8 mouse cellular contexts compared by ENCODE assay signal in the genomic region with DNA sequence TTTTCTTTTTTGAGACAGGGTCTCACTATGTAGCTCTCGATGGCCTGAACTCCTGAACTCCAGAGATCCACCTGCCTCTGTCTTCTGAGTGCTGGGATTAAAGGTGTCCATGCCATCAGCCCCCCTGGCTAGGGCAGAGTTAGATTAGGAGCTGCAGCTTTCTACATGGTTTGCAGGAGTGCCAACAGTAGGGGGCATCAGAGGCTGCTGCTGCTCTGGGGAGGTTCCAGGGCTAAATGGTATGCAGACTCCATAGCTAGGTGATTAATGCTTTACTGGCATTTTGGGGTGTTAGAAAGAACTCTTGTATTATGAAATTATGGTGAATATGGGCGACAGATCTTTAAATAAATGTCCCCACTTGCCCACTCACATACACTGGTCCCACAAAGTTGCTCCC. TPM values are rescaled to one million over a fixed set of nuclear protein-coding genes. Genes with fewer than 3 reads are reported as not detected.
A peak's percentile ranks its signal among the peaks of the same experiment; 100 is the strongest.
DNase-seq lines count a peak whose midpoint lies in the region; ATAC-seq lines count a peak whose summit lies in the region.

No protein-coding gene starts in this region.

- ATAC-seq in megakaryocyte-erythroid progenitor cell, adult 5-6 weeks (replicated peaks; ENCODE audit: low FRiP score, low TSS enrichment, poor library complexity, severe bottlenecking): no peak

- intact Hi-C loops in heart, postnatal 14 days (cut with DNase I): loop anchor here (1.0 to 5.0 kb wide), 2 partner anchors 188 to 320 kb away; no protein-coding TSS in a partner anchor
- intact Hi-C loops in heart, postnatal 25 days (cut with DNase I): no loop called here

- DNase-seq in heart, postnatal 14 days: peak; percentile 37 to 57
- DNase-seq in heart, postnatal 25 days (ENCODE audit: low spot score): no peak
- DNase-seq in 3T3-L1 (ENCODE audit: low read depth, low spot score) (peak; percentile 72), MN1 (ENCODE audit: low spot score) (peak; percentile 26)
- peak; percentile 39 to 42 for DNase-seq in frontal cortex, postnatal 25 days (ENCODE audit: low spot score in 2 of 2)
- DNase-seq in lung, postnatal 10 days: peak; percentile 68
- DNase-seq in spleen, postnatal 14 days (ENCODE audit: low spot score in 2 of 2): no peak

RNA-seq across cellular contexts. Expression of a gene that starts 5.0 kb away (rescaled TPM):
- total RNA-seq in heart, postnatal 14 days (2021): 1 to 10 TPM; 7.0 to 7.2 TPM
- total RNA-seq in heart, postnatal 25 days (2021): 1 to 10 TPM; 8.2 to 8.6 TPM
- 10.1 and 10.5 TPM in 2 replicates for total RNA-seq in megakaryocyte-erythroid progenitor cell, adult 5-6 weeks (2014; fragmentation: Nextera tagmentation)
- total RNA-seq in megakaryocyte-erythroid progenitor cell, adult 5-6 weeks (2017): 5.3 and 9.2 TPM in 2 replicates

RNA-seq across cellular contexts. Expression of a gene that starts 33.8 kb away (rescaled TPM):
- 10 to 100 TPM; 46.3 to 54.8 TPM for total RNA-seq in heart, postnatal 14 days (2021)
- total RNA-seq in heart, postnatal 25 days (2021): 10 to 100 TPM; 40.3 to 47.7 TPM
- 69.2 and 98.4 TPM in 2 replicates for total RNA-seq in megakaryocyte-erythroid progenitor cell, adult 5-6 weeks (2014; fragmentation: Nextera tagmentation)
- total RNA-seq in megakaryocyte-erythroid progenitor cell, adult 5-6 weeks (2017): 77.3 and 106 TPM in 2 replicates

Comparison
In these comparisons a context has a peak if more than half of its experiments do, and no peak if none do; other contexts are left out.
1. DNase-seq: peak in heart, postnatal 14 days (2 of 2), 3T3-L1 (single experiment), MN1 (single experiment), frontal cortex, postnatal 25 days (2 of 2) and lung, postnatal 10 days (single experiment); none in heart, postnatal 25 days (single experiment) and spleen, postnatal 14 days (0 of 2).